In genomic region chr14:58663946-58664345, GRCm38 (mm10) we compare ENCODE assay signal across 12 mouse cellular contexts.
DNase-seq lines count a peak whose midpoint lies in the region; ATAC-seq and TF ChIP-seq lines count a peak whose summit lies in the region.
"Had no signal": no experiment of that assay in that cellular context is flagged by ENCODE, and none has a peak within 500 bp of the region (broad histone marks: within the 10 kb centered on the region; RNA-seq: fewer than 3 reads in every experiment).

No protein-coding gene starts in this region.

- WGBS in kidney, adult 2 months = 47% methylated on average over 1 of the region's 1 CpGs
- WGBS in midbrain, postnatal 0 days = 78% methylated on average over 1 of the region's 1 CpGs
- WGBS in midbrain, embryonic 14.5 days = 75% methylated on average over 1 of the region's 1 CpGs

- H3K36me3 ChIP-seq in kidney, adult 2 months (ENCODE audit: control insufficient read depth, insufficient read depth, low read length) = no peaks in the 10 kb centered on the region
- no peaks in the 10 kb centered on the region for H3K36me3 ChIP-seq in midbrain, postnatal 0 days (ENCODE audit: insufficient read depth, low read length)
- H3K36me3 ChIP-seq in midbrain, embryonic 14.5 days (ENCODE audit: control insufficient read depth, insufficient read depth, low read length) = no peaks in the 10 kb centered on the region
- H3K36me3 ChIP-seq: hindbrain, embryonic 12.5 days; neural tube, embryonic 15.5 days had no signal

- TF ChIP-seq POLR2A in kidney, adult 2 months (IDR thresholded peaks at IDR 0.05; ENCODE audit: low read depth, low read length) = no peak

- no peak for ATAC-seq in midbrain, postnatal 0 days (ENCODE audit: low FRiP score)
- ATAC-seq in midbrain, embryonic 14.5 days (ENCODE audit: low FRiP score, low TSS enrichment) = no peak
- ATAC-seq: midbrain, embryonic 16.5 days had no signal

- H3K4me2 ChIP-seq in midbrain, postnatal 0 days (ENCODE audit: low read depth, low read length, poor library complexity, severe bottlenecking) = no peak overlapping the region
- no peak overlapping the region for H3K4me2 ChIP-seq in midbrain, embryonic 14.5 days (ENCODE audit: low read length)
- H3K4me2 ChIP-seq: hindbrain, embryonic 12.5 days; neural tube, embryonic 15.5 days had no signal

- no peak overlapping the region for H3K9ac ChIP-seq in midbrain, postnatal 0 days (replicated peaks; ENCODE audit: low read length, poor library complexity, severe bottlenecking)
- H3K9ac ChIP-seq in midbrain, embryonic 14.5 days (replicated peaks; ENCODE audit: low read length) = no peak overlapping the region
- H3K9ac ChIP-seq: hindbrain, embryonic 12.5 days; neural tube, embryonic 15.5 days had no signal

- TF ChIP-seq CTCF in kidney, adult 2 months (conservative IDR thresholded peaks at IDR 0.05; ENCODE audit: insufficient read depth, insufficient read length, low read depth, low read length) = 0 out of 2 replicates have a peak, but pooled peaks have one; percentile 21
- TF ChIP-seq CTCF in midbrain, postnatal 0 days (IDR thresholded peaks at IDR 0.05) = peak; percentile 40

- H3K9me3 ChIP-seq in midbrain, postnatal 0 days (ENCODE audit: low read length) = no peaks in the 10 kb centered on the region
- H3K9me3 ChIP-seq in midbrain, embryonic 14.5 days (ENCODE audit: control insufficient read depth, low read length) = no peaks in the 10 kb centered on the region
- H3K9me3 ChIP-seq: hindbrain, embryonic 12.5 days; neural tube, embryonic 15.5 days had no signal

- peak; percentile 44 to 49 for DNase-seq in cerebellum, postnatal 10 days
- DNase-seq in cerebellum, adult 8-10 months = no peak
- DNase-seq in kidney, adult 2 months = no peak
- no peak for DNase-seq in kidney, adult 9 months
- DNase-seq in midbrain, postnatal 0 days (ENCODE audit: low spot score) = no peak
- DNase-seq in midbrain, embryonic 14.5 days = no peak
- DNase-seq in frontal cortex, postnatal 14 days (ENCODE audit: low spot score in 2 of 2) = no peak
- no peak for DNase-seq in cerebellum, postnatal 36 days
- DNase-seq: thymus, adult 18-20 months had no signal

- H3K27me3 ChIP-seq in kidney, adult 2 months (replicated peaks; ENCODE audit: control insufficient read depth, insufficient read depth, low read length) = no peaks in the 10 kb centered on the region
- no peaks in the 10 kb centered on the region for H3K27me3 ChIP-seq in midbrain, postnatal 0 days (ENCODE audit: insufficient read depth, low read length)
- H3K27me3 ChIP-seq in midbrain, embryonic 14.5 days (ENCODE audit: control insufficient read depth, insufficient read depth, low read length) = no peaks in the 10 kb centered on the region
- H3K27me3 ChIP-seq: hindbrain, embryonic 12.5 days; neural tube, embryonic 15.5 days had no signal

- no peaks in the 10 kb centered on the region for H3K4me1 ChIP-seq in kidney, adult 2 months (ENCODE audit: control insufficient read depth, insufficient read depth, low read length)
- H3K4me1 ChIP-seq in midbrain, postnatal 0 days (ENCODE audit: insufficient read depth, low read length) = no peaks in the 10 kb centered on the region
- H3K4me1 ChIP-seq in midbrain, embryonic 14.5 days (ENCODE audit: control insufficient read depth, insufficient read depth, low read length) = no peaks in the 10 kb centered on the region
- H3K4me1 ChIP-seq: neural tube, embryonic 15.5 days had no signal

- no peak overlapping the region for H3K27ac ChIP-seq in kidney, adult 2 months (ENCODE audit: insufficient read depth, low read depth, low read length)
- H3K27ac ChIP-seq in midbrain, postnatal 0 days (ENCODE audit: low read depth, low read length) = no peak overlapping the region
- H3K27ac ChIP-seq in midbrain, embryonic 14.5 days (replicated peaks; ENCODE audit: low read depth, low read length) = no peak overlapping the region
- H3K27ac ChIP-seq: hindbrain, embryonic 12.5 days; neural tube, embryonic 15.5 days had no signal

- no peak overlapping the region for H3K4me3 ChIP-seq in kidney, adult 2 months (ENCODE audit: insufficient read depth, low read depth, low read length)
- H3K4me3 ChIP-seq in midbrain, postnatal 0 days (ENCODE audit: low read depth, low read length) = no peak overlapping the region
- no peak overlapping the region for H3K4me3 ChIP-seq in midbrain, embryonic 14.5 days (replicated peaks; ENCODE audit: low read depth, low read length)
- H3K4me3 ChIP-seq: hindbrain, embryonic 12.5 days; neural tube, embryonic 15.5 days had no signal

Comparison
In these comparisons a context has a peak if more than half of its experiments do, and no peak if none do; other contexts are left out.
1. DNase-seq: peak in cerebellum, postnatal 10 days (2 of 2); none in cerebellum, adult 8-10 months (single experiment), kidney, adult 2 months (single experiment), kidney, adult 9 months (single experiment), midbrain, postnatal 0 days (single experiment), midbrain, embryonic 14.5 days (single experiment), frontal cortex, postnatal 14 days (0 of 2) and cerebellum, postnatal 36 days (0 of 2).